Mouse (Mus musculus) thymus, postnatal 25 days (tissue): ENCODE measurements around the gene Alox5ap.

Experiments used
- DNase-seq: peaks from one replicate; pipeline ENCODE4 v3.0.0; 2022

Gene Alox5ap

DNA sequence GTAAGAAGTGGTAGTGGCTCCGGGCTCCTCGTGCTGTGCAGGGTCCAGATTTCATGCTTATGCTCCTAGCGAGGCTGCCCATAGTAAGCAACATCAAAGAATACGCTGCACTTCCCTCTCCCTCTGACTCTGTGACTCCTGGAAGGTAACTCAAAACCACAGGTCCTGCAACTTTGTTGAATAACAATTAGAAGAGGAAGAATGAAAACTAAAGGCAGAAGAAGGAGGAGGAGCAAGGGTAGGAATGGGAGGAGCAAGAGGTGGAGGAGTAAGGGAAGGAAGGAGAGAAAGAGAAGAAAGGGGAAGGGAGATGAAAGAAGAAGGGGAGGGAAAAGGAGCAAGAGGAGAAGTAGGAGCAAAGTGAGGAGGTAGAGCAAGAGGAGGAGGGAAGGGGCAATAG is at the start of gene Alox5ap:
Gene Alox5ap (plus strand): TSS at position 363 of the 400 bp plus-strand sequence.
- no peak for DNase-seq

GRCm38 (mm10) chr5:149215540-149215939 is 49.0 kb upstream of the Alox5ap start:
- DNase-seq = no peak

DNA sequence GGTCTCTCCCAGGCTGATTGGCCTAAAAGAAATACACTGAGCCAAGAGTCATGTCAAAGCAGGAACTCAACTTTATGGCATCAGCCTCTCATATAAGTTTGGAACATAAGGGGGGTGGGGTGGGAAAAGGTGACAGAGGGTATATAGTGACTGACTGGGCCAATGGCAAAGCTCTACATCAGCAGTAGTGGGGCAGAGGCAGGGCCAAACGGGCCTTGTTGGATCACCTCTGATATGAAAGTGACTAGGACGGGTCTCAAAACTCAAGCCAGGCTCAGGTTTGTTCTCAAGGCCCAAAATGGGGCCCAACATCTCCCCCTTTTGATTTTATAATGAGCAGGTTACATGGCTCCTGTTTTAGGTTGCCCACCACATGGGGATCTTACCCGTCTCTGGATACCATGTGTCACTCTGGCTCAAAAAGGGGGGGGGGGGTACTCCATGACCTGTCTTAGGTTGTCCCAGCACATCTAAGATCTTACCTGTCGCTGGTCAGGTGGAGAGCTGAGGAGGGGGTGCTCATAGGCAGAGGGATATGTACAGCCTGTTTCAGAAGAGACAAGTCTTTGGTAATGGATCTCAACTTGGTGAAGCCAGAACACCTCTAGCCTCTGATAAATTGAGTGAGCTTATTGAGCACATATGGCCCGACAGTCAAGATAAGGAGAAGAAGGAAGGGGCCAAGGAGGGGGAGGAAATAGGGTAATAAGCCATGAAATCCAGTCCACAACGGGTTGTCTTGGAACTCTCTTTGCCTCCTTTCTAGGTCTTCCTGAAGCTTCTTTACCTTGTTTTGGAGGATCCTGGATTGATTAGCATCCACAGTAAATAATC is 46.8 kb upstream of the Alox5ap start:
- no peak for DNase-seq

GRCm38 (mm10) chr5:149219493-149219892 is 45.1 kb upstream of the Alox5ap start:
- no peak for DNase-seq

GRCm38 (mm10) chr5:149221355-149221754 is 43.2 kb upstream of the Alox5ap start:
- no peak for DNase-seq

DNA sequence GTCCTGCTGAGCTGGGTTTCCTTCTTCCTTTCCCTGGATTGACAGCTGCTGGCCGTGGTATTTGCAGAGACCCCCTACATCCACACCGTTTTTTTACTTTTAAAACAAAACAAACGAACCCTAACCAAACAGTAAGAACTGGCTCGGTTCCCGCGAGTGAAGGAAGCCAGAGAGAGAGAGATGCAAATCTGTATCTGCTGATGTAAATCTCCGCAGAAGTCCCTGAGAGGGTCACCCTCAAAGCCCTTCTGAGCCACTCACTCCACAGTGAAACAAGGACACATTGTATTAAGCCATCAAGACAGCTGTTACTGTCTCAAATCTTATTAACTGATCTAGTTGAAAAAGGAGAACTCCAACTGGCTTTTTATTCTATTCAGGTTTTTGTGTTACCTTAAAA is 39.9 kb upstream of the Alox5ap start:
- DNase-seq = no peak

DNA sequence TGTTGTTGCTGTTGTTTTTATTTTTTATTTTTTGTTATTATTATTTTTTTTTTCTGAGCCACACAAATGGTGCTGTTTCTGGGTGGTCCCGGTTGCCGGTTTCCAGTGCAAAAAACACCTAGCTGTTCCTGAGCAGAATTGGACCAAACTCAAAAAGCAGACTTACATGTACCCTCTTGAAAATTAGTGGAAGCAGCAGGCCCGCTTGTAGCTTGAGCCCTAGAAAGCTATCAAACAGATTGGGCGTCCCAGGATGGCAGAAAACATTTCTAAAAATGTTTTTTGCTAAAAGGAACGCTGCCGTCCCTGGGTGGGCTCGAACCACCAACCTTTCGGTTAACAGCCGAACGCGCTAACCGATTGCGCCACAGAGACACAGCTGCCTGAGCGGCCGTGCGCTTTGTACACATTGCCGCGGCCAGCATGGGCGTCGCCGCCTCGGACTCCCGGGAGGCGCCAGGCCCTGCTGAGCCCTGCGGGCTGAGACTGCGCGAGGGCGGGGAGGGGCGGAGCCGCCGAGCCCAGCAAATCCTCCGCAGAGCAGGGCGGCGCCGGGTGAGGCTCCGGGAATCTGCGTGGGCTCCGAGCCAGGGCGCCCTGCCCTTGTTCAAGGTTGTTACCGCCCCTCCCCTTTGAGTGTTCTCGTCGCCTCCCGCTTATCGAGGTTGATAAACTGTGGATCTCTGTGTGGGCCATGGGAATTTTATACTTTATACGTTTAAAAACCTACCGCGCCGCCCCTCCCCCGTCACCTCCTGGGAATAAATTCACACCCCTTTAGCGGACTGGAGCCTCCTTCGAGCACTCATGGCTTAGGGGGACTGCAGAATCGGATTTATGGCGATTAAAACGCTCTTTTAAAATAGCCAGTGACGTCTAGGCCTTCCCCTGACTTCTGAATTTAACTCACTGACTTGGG is 35.6 kb upstream of the Alox5ap start:
- peak; percentile 96 for DNase-seq

GRCm38 (mm10) chr5:149229619-149230339 is 34.8 kb upstream of the Alox5ap start:
- no peak for DNase-seq

DNA sequence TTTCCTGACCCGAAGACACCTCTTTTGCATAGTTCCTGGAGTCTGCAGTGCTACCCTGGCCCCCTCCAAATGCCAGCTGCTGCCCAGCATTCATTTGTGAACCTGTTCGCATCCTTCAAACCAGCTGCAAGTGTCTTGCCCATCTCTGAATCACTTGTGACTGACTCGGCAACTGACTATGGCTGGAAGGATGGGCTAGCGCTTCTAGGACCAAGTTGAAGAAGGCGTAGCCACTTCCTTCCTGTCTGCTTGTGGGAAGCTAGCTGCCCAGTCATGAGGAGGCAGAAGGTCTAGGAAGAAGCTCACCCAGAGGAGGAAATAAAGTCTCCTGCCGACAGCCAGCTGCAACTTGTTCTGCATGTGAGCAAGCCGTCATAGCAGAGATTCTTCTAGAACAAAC is 29.6 kb upstream of the Alox5ap start:
- peak; percentile 53 for DNase-seq

GRCm38 (mm10) chr5:149237221-149237950 is 27.2 kb upstream of the Alox5ap start:
- no peak for DNase-seq

- DNase-seq = no peak
Observed at GRCm38 (mm10) chr5:149242467-149242866, 22.1 kb upstream of the Alox5ap start.

- DNase-seq = no peak
Observed at GRCm38 (mm10) chr5:149243053-149243452, 21.5 kb upstream of the Alox5ap start.

- DNase-seq = no peak
Observed at GRCm38 (mm10) chr5:149245391-149245964, 19.1 kb upstream of the Alox5ap start.

DNA sequence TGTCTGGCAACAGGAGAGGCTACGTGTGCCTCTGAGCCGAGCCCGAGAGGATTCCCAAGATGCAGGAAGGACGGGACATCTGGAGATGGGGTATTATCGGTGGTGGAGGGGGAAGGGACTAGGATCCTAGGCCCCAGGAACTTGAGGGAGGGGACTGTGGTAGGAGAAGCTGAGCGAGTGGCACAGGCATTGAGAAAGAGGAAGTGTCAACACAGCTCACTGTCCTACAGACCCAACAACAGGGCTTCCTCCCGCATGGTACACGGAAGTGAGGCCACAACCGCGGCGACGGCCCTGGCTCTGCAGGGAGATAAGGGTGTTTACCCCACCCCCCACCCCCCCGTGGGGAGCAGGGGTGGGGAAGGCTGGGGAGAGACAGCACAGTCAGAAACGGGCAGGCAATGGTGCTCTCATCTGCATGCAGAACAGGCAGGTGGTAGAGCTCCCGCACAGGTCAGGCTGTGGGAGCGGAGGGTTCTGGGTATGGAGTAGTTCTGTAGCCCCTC is 18.5 kb upstream of the Alox5ap start:
- peak; percentile 84 for DNase-seq

DNA sequence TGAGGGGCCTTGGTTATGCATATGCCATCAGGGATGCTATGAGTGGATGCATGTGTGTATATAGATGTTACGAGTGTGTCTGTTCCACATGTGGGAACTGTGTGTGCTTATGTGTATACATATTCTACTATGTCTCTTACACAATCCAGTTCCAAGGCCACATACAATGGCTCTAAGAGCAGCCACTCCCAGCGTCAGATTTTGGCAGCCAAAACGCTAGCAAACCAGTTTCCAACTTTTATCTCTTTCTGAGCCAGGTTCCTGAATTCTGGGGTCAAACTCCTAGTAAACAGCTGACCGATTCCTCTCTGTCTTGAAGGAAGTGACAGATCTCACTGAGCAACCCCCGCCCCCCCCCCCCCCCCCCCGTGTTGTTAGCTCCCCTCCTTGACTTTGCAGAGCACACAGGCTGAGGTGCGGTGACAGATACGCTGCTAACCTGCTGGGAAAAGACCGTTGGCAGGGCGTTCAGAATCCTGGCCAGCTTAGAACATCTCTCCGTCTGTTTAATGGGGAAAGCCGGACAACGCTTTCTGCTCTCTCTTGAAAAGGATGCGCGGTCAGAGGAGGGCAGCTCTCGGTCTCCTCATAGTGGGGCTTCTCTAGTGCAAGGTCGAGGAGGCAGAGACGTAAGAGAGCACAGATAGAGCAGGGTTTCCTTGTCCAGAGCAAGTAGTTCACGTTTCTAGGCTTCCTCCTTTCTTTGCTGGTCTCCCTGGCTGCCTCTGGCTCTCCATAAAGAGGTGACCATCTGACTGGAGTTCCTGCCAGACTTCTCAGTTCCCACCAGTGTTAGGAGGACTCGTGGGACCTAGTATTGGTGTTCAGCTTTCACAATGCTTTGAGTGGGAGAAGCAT is 17.3 kb upstream of the Alox5ap start:
- no peak for DNase-seq

- DNase-seq = no peak
Observed at GRCm38 (mm10) chr5:149252303-149252702, 12.3 kb upstream of the Alox5ap start.

- no peak for DNase-seq
Observed at GRCm38 (mm10) chr5:149253491-149253890, 11.1 kb upstream of the Alox5ap start.

- DNase-seq = no peak
Observed at GRCm38 (mm10) chr5:149255522-149255921, 9.0 kb upstream of the Alox5ap start.

DNA sequence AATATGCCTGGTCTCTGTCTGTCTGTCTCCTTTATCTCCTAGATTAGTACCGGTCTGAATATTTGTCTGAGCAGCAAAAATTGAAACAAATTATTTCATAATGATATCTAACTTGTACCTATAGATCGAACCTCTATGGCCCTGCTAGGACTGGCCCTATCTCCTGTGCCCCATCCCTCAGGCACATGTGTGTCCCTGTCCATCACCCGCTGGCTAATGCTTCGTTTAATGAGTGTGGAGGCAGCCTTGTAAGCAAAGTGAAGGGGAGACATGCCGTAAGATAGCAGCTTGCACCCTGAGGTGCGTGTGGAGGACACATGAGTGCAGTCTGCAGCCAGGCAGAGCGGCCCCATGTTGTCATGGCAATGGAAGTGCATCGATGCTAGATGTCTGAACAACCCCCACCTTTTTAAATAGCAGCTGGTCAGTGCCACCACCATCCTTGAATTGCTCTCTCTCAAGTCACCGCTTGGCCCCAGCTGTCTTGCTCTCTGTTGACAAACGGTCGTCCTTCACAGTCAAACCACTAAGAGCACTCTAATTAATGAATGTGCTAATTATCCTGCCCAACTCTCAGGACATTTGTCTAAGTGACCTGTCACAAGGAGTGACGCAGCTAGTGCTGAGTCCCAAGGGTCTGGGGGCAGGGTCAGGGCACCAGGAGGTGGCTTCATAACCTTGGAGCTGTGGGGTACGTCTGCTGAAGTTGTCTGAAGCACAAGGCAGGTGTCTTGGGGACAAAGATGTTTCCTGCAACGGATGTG is 6.9 kb upstream of the Alox5ap start:
- DNase-seq = peak; percentile 44

DNA sequence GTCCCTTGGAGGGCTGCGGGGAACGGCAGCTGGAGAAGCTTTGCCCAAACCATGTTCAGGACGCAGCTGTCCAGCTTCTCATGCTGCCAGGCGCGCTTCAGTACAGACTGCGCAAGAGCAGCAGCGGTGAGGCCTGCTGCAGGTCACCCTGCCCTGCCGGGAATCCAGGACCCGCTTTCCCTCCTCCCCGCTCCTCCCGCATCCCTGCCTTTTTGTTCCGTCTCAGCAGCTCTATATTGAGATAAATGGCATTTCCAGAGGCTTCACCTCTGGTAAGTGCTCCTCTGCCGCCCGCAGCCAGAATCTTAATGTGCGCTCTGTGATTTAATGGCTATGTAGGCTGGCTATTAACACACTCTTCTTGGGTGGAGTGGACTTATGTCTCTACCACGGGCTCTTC is 5.5 kb upstream of the Alox5ap start:
- no peak for DNase-seq
